Mouse (Mus musculus) heart, embryonic 13.5 days (tissue): Measurements from ENCODE around the gene Bckdha. TPM values are rescaled to one million over a fixed set of nuclear protein-coding genes. Genes with fewer than 3 reads are reported as not detected.
A peak's percentile ranks its signal among the peaks of the same experiment; 100 is the strongest.

Experiments
- ATAC-seq: fragments of 200-750 bp; cut with Nextera tagmentation; 2 replicates; pipeline ENCODE4 v1.8.0; 2017; ENCODE audit warnings: moderate TSS enrichment; ENCODE audit not compliant: insufficient number of reproducible peaks, low FRiP score, low TSS enrichment; ENCODE audit errors: extremely low read depth
- H3K27ac ChIP-seq: fragments of 300-500 bp; sonication (generic); replicated peaks from 2 replicates; pipeline ENCODE4 v1.5.1; 2015; ENCODE audit warnings: moderate library complexity, mild to moderate bottlenecking, inconsistent platforms
- H3K27me3 ChIP-seq: fragments of 300-500 bp; sonication (generic); replicated peaks from 2 replicates; pipeline ENCODE4 v1.6.1; 2015; ENCODE audit warnings: mild to moderate bottlenecking, inconsistent platforms
- H3K36me3 ChIP-seq: fragments of 300-500 bp; sonication (generic); 2 replicates; pipeline ENCODE4 v1.6.1; 2015; ENCODE audit warnings: mild to moderate bottlenecking, inconsistent platforms
- H3K4me1 ChIP-seq: fragments of 300-500 bp; sonication (generic); 2 replicates; pipeline ENCODE4 v1.6.1; 2015; ENCODE audit warnings: inconsistent platforms
- H3K4me2 ChIP-seq: fragments of 300-500 bp; sonication (generic); 2 replicates; pipeline ENCODE4 v1.6.1; 2015; ENCODE audit warnings: inconsistent platforms, mild to moderate bottlenecking, moderate library complexity
- H3K4me3 ChIP-seq: fragments of 300-500 bp; sonication (generic); 2 replicates; pipeline ENCODE4 v1.5.1; 2015; ENCODE audit warnings: moderate library complexity, mild to moderate bottlenecking, inconsistent platforms
- H3K9ac ChIP-seq: fragments of 300-500 bp; sonication (generic); 2 replicates; pipeline ENCODE4 v1.6.1; 2015; ENCODE audit warnings: inconsistent platforms, mild to moderate bottlenecking, moderate library complexity
- H3K9me3 ChIP-seq: fragments of 300-500 bp; sonication (generic); 2 replicates; pipeline ENCODE4 v1.6.1; 2016; ENCODE audit warnings: inconsistent platforms
- WGBS: fragments of 180-500 bp; shearing (Covaris S2); methylation state at CpG from one replicate; pipeline ENCODE4 v1.1.7; 2015; ENCODE audit warnings: mixed read lengths; 5-methylcytosine and 5-hydroxymethylcytosine counted together
- polyA plus RNA-seq: library from polyadenylated mRNA; unstranded; fragments of >200 nt; fragmentation: Nextera tagmentation; extraction: Ambion mirVana; gene quantifications from 2 replicates; pipeline ENCODE4 v1.2.1, GENCODE M21; 2015

Bckdha gene
- polyA plus RNA-seq, 1 experiment from 2014 or later, result 56.9 TPM

DNA sequence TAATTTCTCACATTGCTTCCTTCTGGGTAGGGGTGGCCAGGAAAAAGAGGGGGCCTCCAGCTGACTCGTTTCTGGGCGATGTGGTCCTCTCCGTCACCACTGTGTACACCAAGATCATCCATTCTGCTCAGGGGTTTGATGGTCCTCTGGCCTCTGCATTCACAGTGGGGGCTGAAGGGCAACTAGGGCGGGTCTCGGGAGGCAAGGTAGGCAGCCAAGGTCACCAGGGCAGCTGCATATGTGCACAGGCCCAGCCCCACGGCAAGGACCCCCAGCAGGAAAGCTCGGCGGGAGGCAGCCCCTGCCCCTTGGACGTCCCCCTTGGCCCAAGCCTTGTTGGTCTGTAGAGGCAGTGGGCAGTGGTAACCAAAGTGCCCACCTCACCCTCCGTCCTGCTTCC is 10.4 kb upstream of the Bckdha start:
- H3K4me1 ChIP-seq, result peaks cover 5% of the 10 kb centered on the region; the same call in 1 of the 2 replicates
- no peak overlapping the region for H3K4me2 ChIP-seq
- ATAC-seq, result no peak
- peaks cover 45% of the 10 kb centered on the region for H3K36me3 ChIP-seq
- no peak overlapping the region for H3K27ac ChIP-seq
- peaks cover 13% of the 10 kb centered on the region for H3K27me3 ChIP-seq
- peaks cover 3% of the 10 kb centered on the region; the same call in 1 of the 2 replicates for H3K9me3 ChIP-seq
- WGBS, result 81% methylated on average over 10 of the region's 10 CpGs
- H3K4me3 ChIP-seq, result no peak overlapping the region
- no peak overlapping the region for H3K9ac ChIP-seq

- peaks cover 62% of the 10 kb centered on the region for H3K36me3 ChIP-seq
- WGBS, result 93% methylated on average over 8 of the region's 8 CpGs
- H3K9ac ChIP-seq, result no peak overlapping the region
- H3K27me3 ChIP-seq, result no peaks in the 10 kb centered on the region
- H3K4me2 ChIP-seq, result no peak overlapping the region
- no peak overlapping the region for H3K27ac ChIP-seq
- peaks cover 5% of the 10 kb centered on the region; the same call in 1 of the 2 replicates for H3K4me1 ChIP-seq
- no peak overlapping the region for H3K4me3 ChIP-seq
- ATAC-seq, result no peak
- no peaks in the 10 kb centered on the region for H3K9me3 ChIP-seq
These were observed 7.6 kb upstream of the Bckdha start for GRCm38 (mm10) chr7:25666381-25666780.

GRCm38 (mm10) chr7:25657785-25658184 is 996 bp downstream of the Bckdha start:
- Histone ChIP-seq H3K9me3 (no peaks in the 10 kb centered on the region), H3K27ac (no peak overlapping the region), H3K9ac (peak overlapping the region; percentile 88), H3K4me3 (peak overlapping the region; percentile 82), H3K4me2 (peak overlapping the region; percentile 84), H3K27me3 (no peaks in the 10 kb centered on the region), H3K36me3 (peaks cover 4% of the 10 kb centered on the region), H3K4me1 (peaks cover 23% of the 10 kb centered on the region)
- no peak for ATAC-seq
- WGBS, result 33% methylated on average over 10 of the region's 10 CpGs

GRCm38 (mm10) chr7:25655601-25656428 is 3.0 kb downstream of the Bckdha start:
- no peak overlapping the region for H3K4me3 ChIP-seq
- H3K9me3 ChIP-seq, result no peaks in the 10 kb centered on the region
- 70% methylated on average over 11 of the region's 11 CpGs for WGBS
- no peaks in the 10 kb centered on the region for H3K27me3 ChIP-seq
- no peaks in the 10 kb centered on the region for H3K36me3 ChIP-seq
- H3K27ac ChIP-seq, result no peak overlapping the region
- peaks cover 23% of the 10 kb centered on the region for H3K4me1 ChIP-seq
- no peak for ATAC-seq
- H3K4me2 ChIP-seq, result no peak overlapping the region
- no peak overlapping the region for H3K9ac ChIP-seq

DNA sequence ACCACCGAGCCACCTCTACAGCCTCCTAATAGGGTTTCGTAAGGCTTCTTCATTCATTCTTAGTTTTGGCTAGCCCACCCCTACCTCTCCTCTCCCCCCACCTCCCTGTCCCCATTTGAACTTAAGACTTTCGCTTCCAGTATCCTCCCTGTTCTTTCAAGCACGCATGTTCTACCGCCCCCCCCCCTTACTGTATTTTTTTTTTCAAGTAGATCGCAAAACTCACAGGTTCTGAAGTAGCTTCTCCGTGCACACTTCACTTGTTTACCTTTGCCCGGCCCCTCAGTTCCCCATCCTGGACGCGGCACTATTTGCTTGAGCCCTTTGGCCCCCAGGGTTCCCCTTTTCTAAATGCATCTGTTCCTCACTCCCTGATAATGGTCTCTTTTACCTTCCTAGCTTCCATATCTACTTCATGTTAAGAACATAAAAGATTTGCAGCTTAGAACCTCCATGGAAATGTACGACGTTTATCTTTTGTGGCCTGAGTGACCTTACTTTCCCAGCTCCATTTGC is 6.5 kb downstream of the Bckdha start:
- no peak for ATAC-seq
- WGBS, result 77% methylated on average over 12 of the region's 12 CpGs
- Histone ChIP-seq H3K4me2 (no peak overlapping the region), H3K36me3 (no peaks in the 10 kb centered on the region), H3K4me1 (peaks cover 4% of the 10 kb centered on the region), H3K27me3 (no peaks in the 10 kb centered on the region), H3K27ac (no peak overlapping the region), H3K4me3 (no peak overlapping the region), H3K9me3 (no peaks in the 10 kb centered on the region), H3K9ac (no peak overlapping the region)

DNA sequence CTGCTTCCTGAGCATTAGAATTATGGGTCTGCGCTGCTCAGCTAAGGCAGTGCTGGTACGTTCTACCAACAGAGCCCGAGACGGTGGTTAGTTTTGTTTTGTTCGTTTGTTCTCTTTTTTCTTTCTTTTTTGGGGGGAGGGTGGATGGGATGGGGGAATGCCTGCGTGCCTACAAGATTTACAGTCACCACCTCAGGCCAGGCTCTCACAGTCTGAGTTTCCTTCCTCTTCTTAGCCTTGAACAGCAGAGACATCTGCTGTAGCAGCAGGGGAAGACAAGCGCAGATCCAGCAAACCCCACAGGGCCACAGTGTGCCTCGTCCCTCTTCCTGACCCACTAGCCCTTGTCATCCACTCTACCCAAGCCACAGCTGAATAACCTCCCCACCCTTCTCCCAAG is 7.5 kb downstream of the Bckdha start:
- H3K36me3 ChIP-seq, result no peaks in the 10 kb centered on the region
- no peaks in the 10 kb centered on the region for H3K9me3 ChIP-seq
- no peaks in the 10 kb centered on the region for H3K4me1 ChIP-seq
- 82% methylated on average over 8 of the region's 8 CpGs for WGBS
- H3K4me3 ChIP-seq, result no peak overlapping the region
- no peak for ATAC-seq
- no peak overlapping the region for H3K4me2 ChIP-seq
- no peak overlapping the region for H3K9ac ChIP-seq
- no peaks in the 10 kb centered on the region for H3K27me3 ChIP-seq
- no peak overlapping the region for H3K27ac ChIP-seq

- 55% methylated on average over 5 of the region's 5 CpGs for WGBS
- Histone ChIP-seq H3K36me3 (no peaks in the 10 kb centered on the region), H3K9ac (no peak overlapping the region), H3K4me3 (no peak overlapping the region), H3K4me1 (0 out of 2 replicates have a peak, but pooled peaks cover 2% of the 10 kb centered on the region), H3K27me3 (no peaks in the 10 kb centered on the region), H3K9me3 (no peaks in the 10 kb centered on the region), H3K27ac (no peak overlapping the region), H3K4me2 (no peak overlapping the region)
- no peak for ATAC-seq
These were observed 8.9 kb downstream of the Bckdha start for GRCm38 (mm10) chr7:25649839-25650238.

DNA sequence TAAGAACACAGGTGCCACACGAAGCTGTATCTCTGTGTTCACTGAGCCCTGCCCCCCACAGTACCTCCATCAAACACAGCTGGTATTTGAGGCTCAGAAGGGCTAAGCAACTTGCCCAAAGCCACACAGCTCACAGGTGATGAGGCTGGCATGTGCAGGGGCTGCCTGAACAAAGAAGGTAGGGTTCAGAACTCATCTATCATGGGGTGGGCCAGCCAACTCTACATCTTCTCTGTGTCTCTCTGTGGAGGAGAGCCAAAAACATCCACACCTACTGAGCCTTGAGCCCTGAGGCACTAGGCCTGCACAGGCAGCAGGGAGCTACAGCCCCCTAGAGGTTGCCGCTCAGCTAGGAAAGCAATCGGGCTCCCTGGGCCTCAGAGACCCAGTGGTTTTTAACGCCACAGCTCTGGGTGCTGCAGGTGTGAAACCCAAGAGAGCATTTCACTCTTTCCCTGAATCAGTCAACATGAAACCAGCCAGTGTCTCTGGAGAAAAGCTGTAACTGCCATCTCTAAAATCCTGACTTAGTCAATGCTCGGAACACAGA is 11.1 kb downstream of the Bckdha start:
- H3K27me3 ChIP-seq, result no peaks in the 10 kb centered on the region
- H3K27ac ChIP-seq, result no peak overlapping the region
- 0 out of 2 replicates have a peak, but pooled peaks cover 12% of the 10 kb centered on the region for H3K4me1 ChIP-seq
- ATAC-seq, result no peak
- H3K9ac ChIP-seq, result 0 out of 2 replicates have a peak overlapping the region, but pooled peaks have one; percentile 28
- H3K36me3 ChIP-seq, result no peaks in the 10 kb centered on the region
- no peaks in the 10 kb centered on the region for H3K9me3 ChIP-seq
- no peak overlapping the region for H3K4me3 ChIP-seq
- no peak overlapping the region for H3K4me2 ChIP-seq
- whole genome bisulfite sequencing, result 51% methylated on average over 5 of the region's 5 CpGs

- H3K27ac ChIP-seq, result no peak overlapping the region
- 0 out of 2 replicates have a peak, but pooled peaks cover 12% of the 10 kb centered on the region for H3K4me1 ChIP-seq
- WGBS, result 57% methylated on average over 14 of the region's 14 CpGs
- no peaks in the 10 kb centered on the region for H3K9me3 ChIP-seq
- H3K4me3 ChIP-seq, result no peak overlapping the region
- H3K27me3 ChIP-seq, result no peaks in the 10 kb centered on the region
- no peak overlapping the region for H3K4me2 ChIP-seq
- H3K36me3 ChIP-seq, result peaks cover 5% of the 10 kb centered on the region
- no peak overlapping the region for H3K9ac ChIP-seq
- ATAC-seq, result no peak
These were observed 13.7 kb downstream of the Bckdha start for GRCm38 (mm10) chr7:25645074-25645473.

- H3K27me3 ChIP-seq, result no peaks in the 10 kb centered on the region
- 0 out of 2 replicates have a peak, but pooled peaks cover 12% of the 10 kb centered on the region for H3K4me1 ChIP-seq
- 62% methylated on average over 4 of the region's 4 CpGs for WGBS
- no peak for ATAC-seq
- H3K9ac ChIP-seq, result 0 out of 2 replicates have a peak overlapping the region, but pooled peaks have one; percentile 7
- no peak overlapping the region for H3K27ac ChIP-seq
- peaks cover 6% of the 10 kb centered on the region for H3K36me3 ChIP-seq
- H3K4me3 ChIP-seq, result no peak overlapping the region
- H3K9me3 ChIP-seq, result no peaks in the 10 kb centered on the region
- no peak overlapping the region for H3K4me2 ChIP-seq
These were observed 14.2 kb downstream of the Bckdha start for GRCm38 (mm10) chr7:25644631-25645030.

DNA sequence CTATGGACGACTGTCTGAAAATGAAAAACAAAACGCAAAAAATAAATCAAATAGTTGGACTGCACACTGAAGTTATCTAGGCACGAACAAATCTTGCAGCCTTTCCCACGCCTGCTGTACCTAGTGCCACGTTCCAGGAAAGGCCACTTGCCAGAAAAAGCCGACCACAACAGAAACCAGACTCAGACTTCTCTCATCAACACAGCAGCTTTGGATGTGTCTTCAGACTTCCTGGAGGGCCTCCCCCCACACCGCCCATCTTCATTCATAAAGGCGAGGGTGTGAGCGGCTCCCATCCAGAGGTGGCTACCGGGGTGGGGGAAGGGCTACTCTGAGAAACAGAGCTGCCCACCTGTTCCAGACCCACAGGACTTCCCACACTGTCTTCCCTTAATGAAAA is 14.6 kb downstream of the Bckdha start:
- H3K36me3 ChIP-seq, result peaks cover 9% of the 10 kb centered on the region
- ATAC-seq, result no peak
- no peaks in the 10 kb centered on the region for H3K9me3 ChIP-seq
- no peak overlapping the region for H3K4me2 ChIP-seq
- peaks cover 14% of the 10 kb centered on the region for H3K4me1 ChIP-seq
- H3K27ac ChIP-seq, result no peak overlapping the region
- H3K4me3 ChIP-seq, result no peak overlapping the region
- H3K9ac ChIP-seq, result 0 out of 2 replicates have a peak overlapping the region, but pooled peaks have one; percentile 7
- WGBS, result 60% methylated on average over 10 of the region's 10 CpGs
- H3K27me3 ChIP-seq, result no peaks in the 10 kb centered on the region
